Mouse (Mus musculus): ENCODE data around the gene Gm33543. TPM values are rescaled to one million over a fixed set of nuclear protein-coding genes. Genes with fewer than 3 reads are reported as not detected.

Gm33543 gene
- total RNA-seq, 4 experiments from 2014 or later, result 0.32 to 2.0 (median 1.4) TPM

GRCm38 (mm10) chr10:95778622-95779021 is 64.1 kb downstream of the Gm33543 start:
- no peak for DNase-seq (ENCODE audit: low spot score in 2 of 2)

GRCm38 (mm10) chr10:95777701-95778320 is 64.9 kb downstream of the Gm33543 start:
- no peak for DNase-seq (ENCODE audit: low spot score in 2 of 2)

- DNase-seq (ENCODE audit: low spot score in 2 of 2), result no peak
Observed at GRCm38 (mm10) chr10:95777071-95777470, 65.7 kb downstream of the Gm33543 start.

GRCm38 (mm10) chr10:95774856-95775255 is 67.9 kb downstream of the Gm33543 start:
- DNase-seq (ENCODE audit: low spot score in 2 of 2), result no peak

- DNase-seq (ENCODE audit: low spot score in 2 of 2), result peak; percentile 40 to 73
Observed at GRCm38 (mm10) chr10:95774001-95774628, 68.6 kb downstream of the Gm33543 start.

Other genes starting within 250 kb of the Gm33543 start
- gene Anapc15-ps, start 169.5 kb downstream of the Gm33543 start, total RNA-seq (2022), result not detected
- 10 to 100 TPM; 19.7 to 26.8 (median 22.9) TPM for gene Eea1, start 97.7 kb upstream of the Gm33543 start, total RNA-seq (2022)